Mouse (Mus musculus) telencephalon, adult 2 months (tissue): ENCODE results near the gene Ms4a4d.

Source experiments
- DNase-seq: peaks from one replicate; pipeline ENCODE4 v3.0.0-alpha.2; 2011; ENCODE audit warnings: low read depth, low spot score

Gene Ms4a4d

DNA sequence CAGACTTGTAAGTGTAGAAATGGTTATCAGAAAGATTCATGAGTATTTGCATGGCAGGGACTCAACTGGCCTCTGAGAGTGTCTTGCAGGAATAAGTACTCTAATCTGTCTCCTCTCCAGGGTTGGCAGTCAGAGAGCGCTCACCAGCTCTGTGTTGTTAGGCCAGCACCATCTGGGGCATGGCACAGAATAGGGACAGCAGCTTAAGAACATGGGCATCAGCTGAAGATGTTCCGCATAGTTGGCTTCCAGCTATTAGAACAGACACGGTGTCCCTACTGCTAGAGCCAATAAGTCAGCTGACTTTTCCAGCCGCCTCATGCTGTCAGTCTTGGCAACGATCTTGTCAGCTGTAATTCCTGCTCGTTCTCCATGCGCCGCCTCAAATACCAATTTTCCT lies 38.4 kb downstream of the Ms4a4d start:
- DNase-seq: no peak

DNA sequence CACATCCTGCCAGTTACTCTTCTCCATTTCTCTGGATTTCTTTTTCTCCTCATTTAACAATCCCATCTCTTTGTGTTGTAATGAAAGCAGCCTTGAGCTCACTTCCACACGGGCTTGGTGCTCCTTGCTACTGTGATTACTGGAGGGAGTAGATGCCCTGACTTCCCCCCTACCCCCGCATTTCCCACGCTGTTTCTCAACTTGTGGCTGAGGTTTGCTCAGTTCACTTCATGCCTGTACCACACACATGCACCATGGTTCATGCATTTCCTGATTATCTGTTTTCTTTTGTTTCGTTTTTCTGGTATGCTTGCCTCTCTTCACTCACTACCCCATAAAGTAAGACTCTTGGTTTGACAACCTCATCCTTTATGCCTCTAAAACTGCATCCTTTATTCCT lies 52.6 kb downstream of the Ms4a4d start:
- DNase-seq: no peak

DNA sequence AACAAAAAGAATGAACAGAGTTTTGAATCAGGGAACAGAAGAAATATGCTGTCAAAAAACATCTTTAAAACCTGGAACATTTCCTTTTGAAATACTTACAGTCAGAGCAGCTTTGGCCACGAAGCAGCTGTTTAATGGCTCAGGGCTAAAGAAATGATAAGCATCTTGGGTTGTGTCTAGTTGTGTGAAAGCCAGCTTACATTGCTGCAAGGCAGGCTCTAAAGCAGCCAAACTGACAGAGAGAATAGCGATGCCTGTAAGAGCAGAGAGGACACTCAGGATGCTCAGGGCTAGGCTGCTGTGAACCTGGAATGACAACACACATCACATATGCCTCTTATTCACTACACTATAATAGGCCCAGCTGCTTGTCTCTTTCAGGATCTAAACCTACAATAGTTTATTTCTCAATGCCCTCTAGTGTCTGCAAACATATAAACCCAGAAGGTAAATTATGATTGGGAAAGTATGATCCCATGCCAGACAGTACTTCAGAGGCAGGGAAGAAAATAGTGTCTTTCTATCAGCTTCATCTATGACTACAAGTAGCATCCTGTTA lies 53.4 kb downstream of the Ms4a4d start:
- DNase-seq: no peak

DNA sequence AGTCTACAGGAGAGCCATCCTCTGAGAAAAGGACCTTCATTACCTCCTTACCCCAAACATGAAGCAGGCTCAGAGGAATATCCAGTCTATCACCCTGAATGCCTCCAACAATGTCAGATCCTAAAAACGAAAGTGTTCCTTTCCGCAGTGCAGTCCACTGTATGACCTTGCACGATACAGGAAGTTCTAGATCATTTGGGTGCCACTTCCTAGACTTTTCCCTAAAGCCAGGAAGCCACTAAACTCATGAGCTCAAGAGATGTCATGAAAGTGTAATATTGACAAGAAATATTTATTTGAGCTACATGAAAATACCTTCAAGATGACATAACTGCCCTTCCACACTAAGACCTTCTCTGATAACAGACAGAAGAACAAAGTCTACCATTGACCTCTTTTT lies 64.7 kb downstream of the Ms4a4d start:
- no peak for DNase-seq

DNA sequence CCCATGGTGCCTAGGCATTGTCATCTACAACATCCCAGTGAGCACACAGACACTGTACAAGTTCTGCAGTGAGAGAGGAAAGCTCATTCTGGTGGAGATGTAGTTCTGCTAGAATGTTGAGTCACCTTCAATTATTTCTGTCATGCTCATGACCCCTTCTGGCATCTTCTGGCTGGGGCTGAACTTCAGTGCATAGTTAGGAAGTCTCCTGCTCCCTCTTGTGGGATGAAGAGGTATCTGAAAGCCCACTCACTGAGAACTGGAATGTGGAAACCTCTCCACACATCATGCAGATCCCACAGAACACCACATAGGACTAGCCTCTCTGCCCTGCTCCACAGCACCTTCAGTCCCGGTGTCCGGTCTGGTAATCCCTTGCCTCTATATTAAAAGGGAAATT lies 65.4 kb downstream of the Ms4a4d start:
- DNase-seq: no peak

DNA sequence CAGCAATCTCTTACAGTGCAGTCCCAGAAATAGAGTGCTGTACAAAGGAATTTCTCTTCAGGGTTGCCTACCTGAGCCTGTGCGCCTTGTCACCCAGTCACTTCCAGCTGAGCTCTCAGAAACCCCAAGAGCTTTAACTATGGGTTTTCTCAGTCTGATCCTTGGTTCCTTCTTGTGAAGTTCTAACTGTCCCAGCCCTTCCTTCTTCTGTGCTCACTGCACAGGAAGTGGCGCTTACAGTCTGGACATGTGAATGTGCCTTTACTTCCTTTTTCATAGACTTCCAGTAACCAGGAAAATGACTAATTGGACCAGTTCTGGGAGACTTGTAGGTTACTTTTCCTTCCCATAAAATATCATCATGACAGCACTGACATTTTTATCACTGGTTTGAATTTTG lies 68.0 kb downstream of the Ms4a4d start, which contains the start of gene Ms4a6d:
TSS of gene Ms4a6d (minus strand) at position 247 of the 400 bp plus-strand sequence.
- no peak for DNase-seq
